Mouse (Mus musculus): ENCODE measurements around the gene Nxt2. TPM values are rescaled to one million over a fixed set of nuclear protein-coding genes. Genes with fewer than 3 reads are reported as not detected.
"Not testable (repeated sequence)": the region's sequence is repeated elsewhere in the genome, so short reads cannot be mapped to it uniquely, and the experiment has no call there.

Gene Nxt2
- polyA plus RNA-seq, 1 experiment, result 36.9 TPM

DNA sequence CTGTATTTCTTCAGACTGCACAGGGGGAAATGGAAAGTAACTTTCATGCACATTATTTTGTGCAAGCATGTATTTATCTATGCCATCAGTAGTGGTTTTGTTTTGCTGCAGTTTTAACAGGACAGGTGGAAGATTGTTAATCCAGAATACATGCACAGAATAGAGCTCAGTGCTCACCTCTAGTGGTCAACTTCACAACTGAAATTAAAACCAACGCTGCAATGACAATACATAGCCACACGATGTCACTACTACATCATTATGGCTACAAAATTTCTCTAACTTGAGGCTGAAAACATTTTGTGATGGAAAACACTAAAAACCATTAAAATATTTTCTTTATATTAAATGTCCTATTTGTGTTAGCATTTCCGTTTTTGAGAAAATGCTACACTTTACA is 26.3 kb upstream of the Nxt2 start:
- TF ChIP-seq CTCF (IDR thresholded peaks at IDR 0.05; ENCODE audit: borderline replicate concordance, insufficient read depth, low read depth, low read length) (peak; percentile 50; the same call in 1 of the 2 replicates), POLR2A (IDR thresholded peaks at IDR 0.05; ENCODE audit: borderline replicate concordance, insufficient read depth, low read length) (no peak)
- Histone ChIP-seq H3K27me3 (ENCODE audit: control insufficient read depth, insufficient read depth, low read length) (no peaks in the 10 kb centered on the region), H3K4me3 (replicated peaks; ENCODE audit: insufficient read depth, low read depth, low read length) (no peak overlapping the region), H3K27ac (ENCODE audit: insufficient read depth, low read length) (no peak overlapping the region), H3K4me1 (ENCODE audit: control insufficient read depth, insufficient read depth, low read length) (no peaks in the 10 kb centered on the region)
- whole genome bisulfite sequencing, result 1% methylated on average over 3 of the region's 3 CpGs
- peak; percentile 17 to 51 for DNase-seq

DNA sequence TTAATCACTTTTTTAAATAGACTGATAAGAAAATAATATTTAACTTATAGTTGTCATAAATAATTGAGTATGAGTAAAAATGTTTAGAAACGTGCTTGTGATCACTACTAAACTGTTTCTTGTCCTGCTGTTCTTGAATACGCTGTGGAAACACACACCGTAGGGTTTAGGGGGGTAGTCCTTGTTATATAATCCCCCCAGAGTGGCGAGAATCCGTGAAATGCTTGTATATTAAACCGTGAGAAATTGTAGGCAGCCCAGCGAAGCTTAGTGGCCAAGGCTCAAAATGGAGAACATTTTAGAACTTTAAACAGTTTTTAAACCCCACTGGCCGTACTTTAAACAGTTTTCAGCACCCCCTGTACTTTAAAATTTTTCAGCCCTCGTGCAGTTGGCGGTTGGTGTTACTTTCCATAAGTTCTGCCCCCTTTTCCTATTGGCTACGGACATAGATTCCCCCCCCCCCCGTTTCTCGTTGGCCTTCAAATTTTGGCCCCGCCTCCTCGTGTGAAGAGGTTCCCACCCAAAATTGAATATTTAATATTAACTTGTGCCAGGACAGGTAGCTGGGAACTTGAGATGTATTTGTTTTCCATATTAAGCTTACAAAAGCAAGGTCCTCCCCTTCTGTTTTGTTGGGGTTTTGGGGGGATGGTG is 956 bp downstream of the Nxt2 start:
- DNase-seq, result no peak
- 12% methylated on average over 15 of the region's 15 CpGs for WGBS
- Histone ChIP-seq H3K4me3 (replicated peaks; ENCODE audit: insufficient read depth, low read depth, low read length) (peak overlapping the region; percentile 70), H3K4me1 (ENCODE audit: control insufficient read depth, insufficient read depth, low read length) (no peaks in the 10 kb centered on the region), H3K27me3 (ENCODE audit: control insufficient read depth, insufficient read depth, low read length) (no peaks in the 10 kb centered on the region), H3K27ac (ENCODE audit: insufficient read depth, low read length) (peak overlapping the region; percentile 84; the same call in 1 of the 2 replicates)
- TF ChIP-seq CTCF (IDR thresholded peaks at IDR 0.05; ENCODE audit: borderline replicate concordance, insufficient read depth, low read depth, low read length), result no peak
- TF ChIP-seq POLR2A (IDR thresholded peaks at IDR 0.05; ENCODE audit: borderline replicate concordance, insufficient read depth, low read length), result no peak

DNA sequence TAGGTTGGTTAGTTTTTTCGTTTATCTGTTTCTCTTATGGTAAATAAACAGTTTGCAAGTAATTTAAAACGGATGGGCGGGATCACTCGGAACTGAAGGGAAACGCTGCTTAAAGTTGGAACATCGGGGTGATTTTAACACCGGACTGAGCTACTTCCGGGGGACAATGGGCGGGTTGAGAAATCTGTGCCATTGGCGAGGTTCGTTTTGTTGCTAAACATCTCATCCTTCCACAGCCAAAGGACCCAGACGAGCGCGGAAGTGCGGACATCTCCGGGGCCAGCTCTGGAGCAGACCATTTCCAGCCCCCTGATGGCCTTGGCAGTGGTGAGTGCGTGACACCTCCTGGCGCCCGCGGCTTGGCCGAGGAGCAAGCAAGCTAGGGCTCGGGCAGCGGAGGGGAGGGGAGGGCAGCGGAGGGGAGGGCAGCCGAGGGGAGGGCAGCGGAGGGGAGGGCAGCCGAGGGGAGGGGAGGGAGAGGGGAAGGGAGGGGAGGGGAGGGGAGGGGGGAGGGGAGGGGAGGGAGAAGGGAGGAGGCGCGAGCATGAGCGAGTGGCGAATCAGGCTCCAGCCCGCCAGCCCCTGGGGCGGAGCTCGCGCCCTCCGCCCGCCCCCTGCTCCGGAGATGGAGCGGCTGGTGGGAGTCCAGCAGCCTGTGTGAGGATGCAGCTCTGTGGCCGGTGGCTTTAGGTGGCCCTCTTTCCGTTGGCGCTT is 1.6 kb downstream of the Nxt2 start:
- Histone ChIP-seq H3K27ac (ENCODE audit: insufficient read depth, low read length) (peak overlapping the region; percentile 84), H3K4me1 (ENCODE audit: control insufficient read depth, insufficient read depth, low read length) (no peaks in the 10 kb centered on the region), H3K4me3 (replicated peaks; ENCODE audit: insufficient read depth, low read depth, low read length) (peak overlapping the region; percentile 70), H3K27me3 (ENCODE audit: control insufficient read depth, insufficient read depth, low read length) (no peaks in the 10 kb centered on the region)
- peak; percentile 83 to 84 for DNase-seq
- WGBS, result 12% methylated on average over 32 of the region's 42 CpGs
- TF ChIP-seq POLR2A (IDR thresholded peaks at IDR 0.05; ENCODE audit: borderline replicate concordance, insufficient read depth, low read length) (peak; percentile 48; the same call in 1 of the 2 replicates), CTCF (IDR thresholded peaks at IDR 0.05; ENCODE audit: borderline replicate concordance, insufficient read depth, low read depth, low read length) (no peak)

- TF ChIP-seq CTCF (IDR thresholded peaks at IDR 0.05; ENCODE audit: borderline replicate concordance, insufficient read depth, low read depth, low read length) (no peak), POLR2A (IDR thresholded peaks at IDR 0.05; ENCODE audit: borderline replicate concordance, insufficient read depth, low read length) (no peak)
- no peak for DNase-seq
Observed at GRCm38 (mm10) chrX:142228769-142229158, 2.2 kb downstream of the Nxt2 start.

GRCm38 (mm10) chrX:142236146-142236545 is 9.6 kb downstream of the Nxt2 start:
- H3K27ac ChIP-seq (ENCODE audit: insufficient read depth, low read length); H3K4me3 ChIP-seq (replicated peaks; ENCODE audit: insufficient read depth, low read depth, low read length); H3K27me3 ChIP-seq (ENCODE audit: control insufficient read depth, insufficient read depth, low read length); H3K4me1 ChIP-seq (ENCODE audit: control insufficient read depth, insufficient read depth, low read length); DNase-seq: not testable (repeated sequence)
- 50% methylated on average over 1 of the region's 1 CpGs for WGBS

More at GRCm38 (mm10) chrX:142228769-142229158, 2.2 kb downstream of the Nxt2 start:
- H3K27me3 ChIP-seq (ENCODE audit: control insufficient read depth, insufficient read depth, low read length), result no peaks in the 10 kb centered on the region
- peak overlapping the region; percentile 61 for H3K4me3 ChIP-seq (replicated peaks; ENCODE audit: insufficient read depth, low read depth, low read length)
- H3K27ac ChIP-seq (ENCODE audit: insufficient read depth, low read length), result no peak overlapping the region
- 7% methylated on average over 7 of the region's 7 CpGs for WGBS
- no peaks in the 10 kb centered on the region for H3K4me1 ChIP-seq (ENCODE audit: control insufficient read depth, insufficient read depth, low read length)

GRCm38 (mm10) chrX:142237101-142237500 is 10.5 kb downstream of the Nxt2 start:
- H3K27ac ChIP-seq (ENCODE audit: insufficient read depth, low read length), result no peak overlapping the region
- DNase-seq, result no peak
- no peaks in the 10 kb centered on the region for H3K4me1 ChIP-seq (ENCODE audit: control insufficient read depth, insufficient read depth, low read length)

DNA sequence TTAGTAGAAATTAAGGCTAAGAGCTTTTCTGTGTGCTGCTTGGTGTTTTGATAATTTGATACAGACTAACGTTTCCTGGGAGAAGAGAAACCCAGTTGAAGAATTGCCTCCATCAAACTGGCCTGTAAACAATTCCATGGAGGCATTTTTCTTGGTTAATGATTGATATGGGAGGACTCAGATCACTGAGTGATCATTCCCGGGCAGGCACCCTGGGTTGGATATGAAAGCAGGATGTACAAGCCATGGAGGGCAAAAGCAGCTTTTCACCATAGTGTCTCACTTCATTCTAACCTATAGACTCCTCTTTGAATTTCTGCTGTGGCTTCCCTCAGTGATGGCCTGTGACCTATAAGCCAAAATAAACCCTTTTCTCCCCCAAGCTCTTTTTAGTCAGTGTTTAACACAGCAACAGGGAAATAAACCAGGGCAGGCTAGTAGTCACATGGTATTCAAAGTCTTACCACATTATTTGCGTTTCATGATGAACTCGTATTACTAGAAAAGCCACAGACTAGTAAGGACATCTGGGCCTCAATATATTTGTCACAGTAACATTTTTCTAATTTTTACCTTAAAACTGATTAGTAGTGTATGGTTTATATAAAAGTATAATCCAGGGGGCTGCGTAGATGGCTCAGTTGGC is 19.2 kb downstream of the Nxt2 start:
- TF ChIP-seq POLR2A (IDR thresholded peaks at IDR 0.05; ENCODE audit: borderline replicate concordance, insufficient read depth, low read length) (no peak), CTCF (IDR thresholded peaks at IDR 0.05; ENCODE audit: borderline replicate concordance, insufficient read depth, low read depth, low read length) (no peak)
- WGBS, result 85% methylated on average over 5 of the region's 5 CpGs
- H3K4me3 ChIP-seq (replicated peaks; ENCODE audit: insufficient read depth, low read depth, low read length), result no peak overlapping the region
- no peak overlapping the region for H3K27ac ChIP-seq (ENCODE audit: insufficient read depth, low read length)
- H3K4me1 ChIP-seq (ENCODE audit: control insufficient read depth, insufficient read depth, low read length), result no peaks in the 10 kb centered on the region
- no peak for DNase-seq
- H3K27me3 ChIP-seq (ENCODE audit: control insufficient read depth, insufficient read depth, low read length), result no peaks in the 10 kb centered on the region

More at GRCm38 (mm10) chrX:142237101-142237500, 10.5 kb downstream of the Nxt2 start:
- no peak for TF ChIP-seq CTCF (IDR thresholded peaks at IDR 0.05; ENCODE audit: borderline replicate concordance, insufficient read depth, low read depth, low read length)
- TF ChIP-seq POLR2A (IDR thresholded peaks at IDR 0.05; ENCODE audit: borderline replicate concordance, insufficient read depth, low read length), result no peak
- 24% methylated on average over 2 of the region's 2 CpGs for WGBS
- Histone ChIP-seq H3K4me3 (replicated peaks; ENCODE audit: insufficient read depth, low read depth, low read length) (no peak overlapping the region), H3K27me3 (ENCODE audit: control insufficient read depth, insufficient read depth, low read length) (no peaks in the 10 kb centered on the region)

Data from cerebellum, adult 2 months (tissue).